Mouse (Mus musculus): Measurements from ENCODE around the gene Prpf38a.

Gene Prpf38a

DNA sequence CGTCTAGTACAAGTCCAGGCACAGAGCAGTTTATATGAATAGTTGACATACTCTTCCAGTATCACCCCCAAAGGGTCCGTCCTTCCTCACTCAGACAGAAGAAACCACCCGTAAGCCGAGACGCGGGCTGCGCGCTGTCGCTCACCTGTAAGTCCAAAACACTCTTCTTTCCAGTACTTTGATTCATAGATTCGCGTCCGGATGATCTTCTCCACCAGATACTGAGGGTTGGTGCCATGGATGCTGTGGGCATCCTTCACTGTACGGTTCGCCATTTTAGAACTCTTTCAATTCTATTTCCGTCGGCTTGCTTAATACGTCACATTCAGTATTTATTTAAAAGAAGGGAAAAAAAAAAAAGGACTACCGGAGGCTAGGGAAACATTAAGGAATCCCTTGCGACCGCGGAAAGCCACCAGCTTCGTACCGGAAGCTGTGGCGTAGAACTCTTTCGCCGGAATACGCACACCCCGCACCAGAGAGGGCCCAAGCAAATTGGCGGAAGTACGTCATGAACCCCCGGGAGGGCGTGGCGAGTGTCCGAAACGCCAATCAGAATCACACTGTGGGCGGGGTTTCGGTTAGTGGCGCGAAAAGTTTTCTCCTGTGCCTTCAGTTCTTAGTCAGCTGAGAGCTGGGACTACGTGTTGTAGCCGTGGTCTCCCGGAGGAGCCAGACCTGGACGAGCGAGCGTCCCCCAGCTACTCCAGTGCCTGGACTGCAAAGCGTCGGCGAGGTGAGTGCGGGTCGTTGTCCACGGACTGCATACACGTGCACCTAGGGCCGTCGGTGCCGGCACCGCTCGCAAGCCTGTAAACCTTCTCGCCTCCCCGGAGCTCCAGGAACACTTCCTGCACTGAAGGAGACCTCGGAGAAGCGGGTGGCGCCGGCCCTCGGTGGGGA lies at the start of gene Prpf38a, which contains the start of gene Orc1:
TSS of gene Prpf38a (minus strand) at position 497 of the 903 bp plus-strand sequence.
TSS of gene Orc1 (plus strand) at position 584 of the 903 bp plus-strand sequence.
- peak; percentile 91 for DNase-seq (ENCODE audit: low read depth, low spot score)

GRCm38 (mm10) chr4:108627066-108627465 lies 47.9 kb upstream of the Prpf38a start:
- DNase-seq (ENCODE audit: low read depth, low spot score): no peak

DNA sequence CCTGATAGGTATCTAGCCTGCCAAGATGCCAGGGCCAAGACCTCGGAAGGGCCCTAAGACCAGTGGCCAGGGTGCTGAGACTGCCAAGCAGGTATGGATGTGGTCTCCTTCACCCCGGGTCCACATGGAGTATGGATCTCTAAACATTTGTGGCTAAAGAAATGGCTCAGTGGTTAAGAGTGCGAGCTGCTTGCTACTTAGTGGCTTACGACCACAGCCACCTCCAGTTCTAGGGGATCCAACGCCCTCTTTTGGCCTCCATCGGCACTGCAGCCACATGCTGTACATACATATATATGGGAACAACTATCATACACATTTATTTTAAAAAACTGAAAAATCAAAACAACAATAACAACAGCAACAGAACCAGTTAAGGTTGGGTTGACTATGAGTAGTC lies 42.4 kb upstream of the Prpf38a start:
- no peak for DNase-seq (ENCODE audit: low read depth, low spot score)

DNA sequence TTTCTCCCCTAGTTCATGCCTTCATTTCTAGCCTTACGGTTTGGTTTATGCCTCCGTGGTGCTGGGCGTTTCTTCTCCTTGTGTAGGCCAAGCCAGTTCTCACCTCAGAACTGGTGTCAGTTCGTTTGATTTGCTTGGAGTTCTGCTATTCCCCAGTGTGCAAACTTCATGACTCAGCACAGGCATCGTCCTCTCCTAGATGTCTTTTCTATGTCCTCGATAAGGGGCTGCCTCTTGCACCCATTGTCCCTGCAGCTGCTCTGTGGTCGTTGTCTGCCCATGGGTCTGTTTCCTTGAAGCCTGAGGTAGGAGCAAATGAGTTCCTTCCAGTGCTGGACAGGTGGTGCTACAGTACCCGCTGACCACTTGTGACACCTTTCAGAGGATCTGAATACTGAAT lies 41.4 kb upstream of the Prpf38a start:
- DNase-seq (ENCODE audit: low read depth, low spot score): no peak

DNA sequence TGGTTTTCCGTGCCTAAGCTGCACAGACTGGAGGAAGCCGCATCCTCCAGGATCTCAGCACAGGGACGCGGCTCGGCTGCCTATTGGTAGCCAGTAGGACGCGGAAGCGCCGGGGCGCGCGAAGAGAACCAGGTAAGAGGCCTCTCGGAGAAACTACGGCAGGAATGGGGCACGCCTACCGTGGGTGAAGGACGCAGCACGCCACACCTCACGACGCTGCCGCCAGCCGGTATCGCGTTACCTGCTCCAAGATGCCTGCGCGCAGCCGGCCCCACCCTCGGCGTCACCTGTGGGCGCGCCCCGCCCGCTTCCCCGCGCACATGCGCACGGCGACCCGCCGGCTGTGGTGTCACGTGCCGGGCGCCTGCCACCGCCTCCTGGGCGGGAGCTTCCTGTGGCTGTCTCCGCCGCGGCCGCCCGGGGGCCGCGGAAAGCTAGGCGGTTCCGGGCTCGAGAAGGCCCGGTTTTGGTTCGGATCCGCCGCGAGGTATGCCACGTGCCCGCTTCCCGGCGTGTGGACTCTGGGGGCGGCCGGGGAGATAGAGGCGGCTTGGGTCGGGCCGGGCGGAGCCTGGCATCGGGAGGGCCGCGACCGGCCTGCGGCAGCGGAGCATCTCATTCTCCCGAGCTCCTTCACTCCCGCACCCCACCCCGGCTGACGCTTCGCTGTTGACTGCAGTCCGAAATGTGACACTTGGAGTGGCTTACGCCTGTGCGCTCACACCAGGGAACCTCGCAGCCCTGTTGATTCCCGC lies 40.6 kb upstream of the Prpf38a start, which contains the start of gene Cc2d1b:
TSS of gene Cc2d1b (plus strand) at position 354 of the 755 bp plus-strand sequence.
- peak; percentile 86 for DNase-seq (ENCODE audit: low read depth, low spot score)

DNA sequence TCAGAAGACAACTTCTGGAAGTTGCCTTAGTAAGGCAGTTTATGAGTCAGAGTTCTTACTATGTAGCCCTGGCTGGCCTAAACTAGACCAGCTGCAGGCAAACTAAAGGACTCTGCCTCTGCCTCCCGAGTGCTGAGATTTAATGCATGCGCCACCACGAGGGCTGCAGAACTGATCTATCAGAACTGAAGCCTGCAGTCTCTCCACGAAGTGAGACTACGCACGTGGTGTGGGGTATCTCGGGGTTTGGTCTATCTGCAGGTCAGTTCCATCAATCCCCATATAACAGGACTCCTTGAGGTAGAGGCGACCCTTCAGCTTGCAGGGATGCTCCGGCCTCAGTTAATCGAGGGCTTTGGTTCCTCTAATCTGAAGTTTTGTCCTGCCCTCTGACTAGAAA lies 40.0 kb upstream of the Prpf38a start:
- DNase-seq (ENCODE audit: low read depth, low spot score): no peak

DNA sequence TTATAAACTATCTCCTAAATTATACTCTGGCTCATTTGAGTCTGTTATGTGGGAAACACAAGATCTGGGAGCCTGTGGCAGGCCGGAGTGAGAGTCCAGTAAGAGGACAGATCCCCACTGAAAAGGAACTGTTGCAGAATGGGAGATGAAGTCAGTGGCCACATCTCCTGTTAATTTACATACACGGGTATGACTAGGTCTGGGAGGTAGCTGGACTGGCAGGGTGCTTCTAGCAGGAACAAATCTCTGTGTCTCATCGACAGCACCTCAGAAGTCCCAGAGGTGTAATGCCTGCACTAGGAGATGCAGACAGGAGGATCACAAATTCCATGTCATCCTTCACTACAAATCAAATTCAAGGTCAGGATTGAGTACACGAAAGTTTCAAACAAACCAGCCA lies 39.5 kb upstream of the Prpf38a start:
- no peak for DNase-seq (ENCODE audit: low read depth, low spot score)

- DNase-seq (ENCODE audit: low read depth, low spot score): no peak
Measured at GRCm38 (mm10) chr4:108610935-108611334, 31.8 kb upstream of the Prpf38a start.

DNA sequence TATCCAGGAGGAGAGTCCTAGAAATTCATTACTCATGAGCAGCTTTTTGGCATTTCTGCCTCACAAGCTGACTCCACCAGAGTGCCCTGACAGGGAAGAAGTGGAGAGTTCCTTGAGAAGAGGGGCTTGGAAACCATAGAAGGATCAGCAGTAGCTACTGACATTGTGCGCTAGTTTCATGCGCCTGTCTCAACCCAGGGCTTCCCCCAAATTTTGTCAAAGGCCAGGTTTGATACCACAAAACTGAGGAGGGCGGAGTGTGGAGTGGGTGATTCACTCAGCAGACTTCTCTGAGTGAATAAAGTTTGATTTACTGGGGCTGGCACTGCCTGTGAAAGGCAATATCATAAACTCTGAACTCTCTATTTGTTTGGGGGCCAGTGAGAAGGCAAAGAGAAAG lies 29.5 kb upstream of the Prpf38a start:
- no peak for DNase-seq (ENCODE audit: low read depth, low spot score)

- DNase-seq (ENCODE audit: low read depth, low spot score): no peak
Measured at GRCm38 (mm10) chr4:108601870-108602269, 22.7 kb upstream of the Prpf38a start.

DNA sequence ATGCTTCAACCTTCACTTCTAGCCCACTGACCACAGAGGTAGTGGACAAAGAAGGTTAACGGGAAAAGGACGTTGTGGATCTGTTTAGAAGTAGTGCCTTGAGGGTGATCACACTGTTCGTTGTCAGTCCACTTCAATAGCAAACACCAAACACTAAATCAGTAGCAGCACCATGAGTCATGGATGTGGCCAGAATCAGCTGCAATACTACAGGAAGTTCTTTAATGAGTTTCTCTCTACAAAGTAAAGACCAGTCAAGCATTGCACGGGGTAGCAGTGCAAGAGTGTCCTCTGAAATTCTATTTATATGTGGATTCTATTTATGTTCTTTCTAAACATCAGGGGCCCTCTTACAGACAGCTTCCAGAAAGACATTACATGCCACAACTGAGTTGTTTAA lies 19.2 kb upstream of the Prpf38a start:
- no peak for DNase-seq (ENCODE audit: low read depth, low spot score)

DNA sequence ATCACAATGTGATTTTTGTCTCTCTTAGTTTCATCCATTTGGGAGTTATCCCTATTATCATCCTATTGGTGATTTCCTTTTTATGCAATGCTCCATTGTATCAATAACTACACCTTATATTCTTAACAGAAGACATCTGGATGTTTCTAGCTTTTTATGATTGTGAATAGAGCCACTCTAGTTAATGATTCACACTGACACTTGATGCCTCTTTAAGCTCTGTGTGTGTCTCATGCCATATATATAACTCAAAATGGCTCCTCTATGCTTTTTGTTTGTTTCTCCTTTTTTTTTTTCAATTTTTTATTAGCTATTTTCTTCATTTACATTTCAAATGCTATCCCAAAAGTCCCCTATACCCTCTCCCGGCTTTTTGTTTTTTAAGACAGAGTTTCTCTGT lies 16.6 kb upstream of the Prpf38a start:
- DNase-seq (ENCODE audit: low read depth, low spot score): no peak

DNA sequence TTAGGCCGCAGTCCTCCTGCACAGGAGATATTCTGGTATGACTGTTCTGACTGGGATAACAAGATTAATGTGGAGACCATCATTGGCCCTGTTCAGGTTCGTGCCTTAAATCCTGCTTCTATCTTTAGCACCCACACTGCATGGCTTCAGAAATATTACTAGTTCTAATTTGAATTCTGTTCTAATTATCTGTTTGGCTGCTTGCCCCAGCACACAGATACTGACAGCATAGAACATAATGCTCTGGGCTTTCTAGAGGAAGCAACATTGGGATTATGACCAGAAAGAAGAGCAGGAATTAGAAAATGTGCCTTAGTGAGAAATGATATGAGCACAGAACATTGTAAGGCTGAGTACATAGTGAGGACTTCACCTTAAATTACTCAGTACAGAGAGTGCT lies 14.2 kb upstream of the Prpf38a start:
- no peak for DNase-seq (ENCODE audit: low read depth, low spot score)

- DNase-seq (ENCODE audit: low read depth, low spot score): no peak
Measured at GRCm38 (mm10) chr4:108579743-108580411, 741 bp upstream of the Prpf38a start.

GRCm38 (mm10) chr4:108572644-108573043 lies 6.5 kb downstream of the Prpf38a start:
- DNase-seq (ENCODE audit: low read depth, low spot score): no peak

- no peak for DNase-seq (ENCODE audit: low read depth, low spot score)
Measured at GRCm38 (mm10) chr4:108565026-108565425, 14.1 kb downstream of the Prpf38a start.

DNA sequence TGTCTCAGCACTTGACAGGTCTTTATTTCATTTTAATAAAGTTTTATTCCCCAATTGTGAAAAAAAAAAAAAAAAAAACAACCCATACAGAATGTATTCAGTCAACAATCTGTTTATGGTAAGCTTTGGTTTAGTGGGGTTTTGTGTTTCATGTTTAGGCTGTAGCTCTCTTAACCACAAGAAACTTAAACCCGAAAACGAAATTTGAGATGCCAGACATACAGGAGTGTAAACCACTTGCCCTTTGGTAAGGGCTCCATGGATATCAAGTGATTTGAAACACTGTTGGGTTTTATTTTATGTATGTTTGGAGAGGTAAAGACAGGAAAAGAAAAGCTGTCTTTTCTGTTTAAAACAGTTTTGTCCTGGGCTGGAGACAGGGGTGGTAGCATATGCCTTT lies 39.4 kb downstream of the Prpf38a start:
- DNase-seq (ENCODE audit: low read depth, low spot score): no peak

All from retina, adult 2 months (tissue).